ENCODE assay signal across 9 mouse cellular contexts in the genomic region with DNA sequence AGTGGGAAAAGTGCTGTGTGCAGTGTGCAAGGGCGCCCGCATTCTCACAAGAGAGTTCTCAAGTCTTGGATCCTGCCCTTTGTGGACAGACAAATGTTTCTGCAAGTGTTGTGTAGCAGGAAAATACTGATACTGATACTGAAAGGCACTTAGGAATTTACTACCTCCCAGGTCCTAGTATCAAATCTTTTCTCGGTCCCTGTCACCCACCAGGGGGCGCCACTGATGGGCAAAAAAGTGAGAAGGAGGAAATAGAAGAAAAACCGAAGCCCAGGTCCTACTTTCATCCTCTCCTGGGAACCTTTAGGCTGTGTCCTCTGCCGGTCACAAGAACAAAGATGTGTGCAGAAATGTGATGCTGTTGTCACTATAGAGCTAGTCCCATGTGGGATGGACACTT. TPM values are rescaled to one million over a fixed set of nuclear protein-coding genes. Genes with fewer than 3 reads are reported as not detected.
DNase-seq lines count a peak whose midpoint lies in the region; ATAC-seq lines count a peak whose summit lies in the region.
"Had no signal": no experiment of that assay in that cellular context is flagged by ENCODE, and none has a peak within 500 bp of the region (broad histone marks: within the 10 kb centered on the region; RNA-seq: fewer than 3 reads in every experiment).

No protein-coding gene starts in this region.

- no peaks in the 10 kb centered on the region for H3K4me1 ChIP-seq in forebrain, embryonic 11.5 days (replicated peaks; ENCODE audit: control insufficient read depth, insufficient read depth, low read length)
- no peaks in the 10 kb centered on the region for H3K4me1 ChIP-seq in forebrain, embryonic 12.5 days

- H3K4me3 ChIP-seq in forebrain, embryonic 11.5 days (ENCODE audit: low read depth, low read length): no peak overlapping the region
- H3K4me3 ChIP-seq in forebrain, embryonic 12.5 days (replicated peaks): no peak overlapping the region

- no peak for ATAC-seq in forebrain, embryonic 11.5 days (replicated peaks; ENCODE audit: low FRiP score)
- no peak for ATAC-seq in forebrain, embryonic 12.5 days (ENCODE audit: low FRiP score)

- no peak overlapping the region for H3K9ac ChIP-seq in forebrain, embryonic 11.5 days (ENCODE audit: low read length)
- no peak overlapping the region for H3K9ac ChIP-seq in forebrain, embryonic 12.5 days

- H3K9me3 ChIP-seq in forebrain, embryonic 11.5 days (ENCODE audit: control insufficient read depth, low read length): no peaks in the 10 kb centered on the region
- no peaks in the 10 kb centered on the region for H3K9me3 ChIP-seq in forebrain, embryonic 12.5 days

- no peaks in the 10 kb centered on the region for H3K27me3 ChIP-seq in forebrain, embryonic 11.5 days (ENCODE audit: control insufficient read depth, insufficient read depth, low read length)
- H3K27me3 ChIP-seq in forebrain, embryonic 12.5 days: no peaks in the 10 kb centered on the region

- peak; percentile 72 for DNase-seq in forebrain, embryonic 11.5 days (ENCODE audit: low spot score)
- peak; percentile 72 for DNase-seq in 416B (ENCODE audit: low read depth)
- peak; percentile 84 for DNase-seq in adrenal gland, postnatal 10 days
- peak; percentile 14 for DNase-seq in embryo, embryonic 11.5 days (ENCODE audit: low read depth, low spot score)
- DNase-seq in kidney, postnatal 4 days: peak; percentile 79 to 82
- peak; percentile 55 for DNase-seq in mesoderm, embryonic 11.5 days (ENCODE audit: low read depth, low spot score)
- DNase-seq in thymus, postnatal 25 days: peak; percentile 80

- no peak overlapping the region for H3K27ac ChIP-seq in forebrain, embryonic 11.5 days (ENCODE audit: low read depth, low read length)
- H3K27ac ChIP-seq in forebrain, embryonic 12.5 days: no peak overlapping the region

- H3K4me2 ChIP-seq in forebrain, embryonic 11.5 days (ENCODE audit: low read depth, low read length, severe bottlenecking): no peak overlapping the region
- H3K4me2 ChIP-seq in forebrain, embryonic 12.5 days: no peak overlapping the region

- 47% methylated on average over 6 of the region's 6 CpGs for WGBS in forebrain, embryonic 11.5 days
- WGBS in forebrain, embryonic 12.5 days: 50% methylated on average over 6 of the region's 6 CpGs

- H3K36me3 ChIP-seq in forebrain, embryonic 11.5 days (ENCODE audit: control insufficient read depth, insufficient read depth, low read length): no peaks in the 10 kb centered on the region
- no peaks in the 10 kb centered on the region for H3K36me3 ChIP-seq in forebrain, embryonic 12.5 days (replicated peaks)

RNA-seq across cellular contexts. Expression of gene Tm9sf2, which starts 27.4 kb away (rescaled TPM):
- polyA plus RNA-seq in forebrain, embryonic 11.5 days (2014; fragmentation: Nextera tagmentation; extraction: Ambion mirVana): 125 and 130 TPM in 2 replicates
- 118 and 120 TPM in 2 replicates for polyA plus RNA-seq in forebrain, embryonic 12.5 days (2016; fragmentation: Nextera tagmentation; extraction: Ambion mirVana)
- total RNA-seq in adrenal gland, postnatal 10 days (2021): 100 to 1,000 TPM; 113 to 119 TPM

RNA-seq across cellular contexts. Expression of gene Timm8a2, which starts 45.0 kb away (rescaled TPM):
- polyA plus RNA-seq in forebrain, embryonic 11.5 days (2014; fragmentation: Nextera tagmentation; extraction: Ambion mirVana): not detected in 2 replicates
- not detected in 2 replicates for polyA plus RNA-seq in forebrain, embryonic 12.5 days (2016; fragmentation: Nextera tagmentation; extraction: Ambion mirVana)
- total RNA-seq in adrenal gland, postnatal 10 days (2021): under 1 TPM in 1 of 2 experiments, not detected in 1; 0.33 TPM
- polyA plus RNA-seq: C2C12 had no signal

Comparison
In these comparisons a context has a peak if more than half of its experiments do, and no peak if none do; other contexts are left out.
1. DNase-seq: peak in every context shown above with its lines; median percentile 84 in adrenal gland, postnatal 10 days; 80 in kidney, postnatal 4 days; 80 in thymus, postnatal 25 days; 72 in forebrain, embryonic 11.5 days; 72 in 416B; 55 in mesoderm, embryonic 11.5 days; 14 in embryo, embryonic 11.5 days.